Comparison of ENCODE assay signal across 8 mouse cellular contexts in genomic region chr10:128535624-128536265, GRCm38 (mm10). TPM values are rescaled to one million over a fixed set of nuclear protein-coding genes. Genes with fewer than 3 reads are reported as not detected.
DNase-seq lines count a peak whose midpoint lies in the region; ATAC-seq and TF ChIP-seq lines count a peak whose summit lies in the region.

No protein-coding gene starts in this region.

- DNase-seq in layer of hippocampus, adult 2 months (ENCODE audit: low spot score in 2 of 2) = no peak
- DNase-seq in layer of hippocampus, adult 11-12 months (ENCODE audit: low spot score) = no peak
- no peak for DNase-seq in embryonic facial prominence, embryonic 14.5 days (ENCODE audit: low spot score)
- no peak for DNase-seq in limb, embryonic 10.5 days (ENCODE audit: low spot score)
- DNase-seq in cerebellum, adult 11 months = no peak
- no peak for DNase-seq in layer of hippocampus, adult 9-11 months
- no peak for DNase-seq in left cerebral cortex, adult 18-20 months (ENCODE audit: low spot score in 2 of 2)

- peaks cover 4% of the 10 kb centered on the region; the same call in 1 of the 2 replicates for H3K4me1 ChIP-seq in embryonic facial prominence, embryonic 14.5 days (ENCODE audit: control insufficient read depth, insufficient read depth, low read length)
- H3K4me1 ChIP-seq in limb, embryonic 10.5 days = no peaks in the 10 kb centered on the region; the same call in 1 of the 2 replicates
- no peaks in the 10 kb centered on the region for H3K4me1 ChIP-seq in neural tube, embryonic 14.5 days (ENCODE audit: control insufficient read depth, insufficient read depth, low read length)

- no peaks in the 10 kb centered on the region for H3K36me3 ChIP-seq in embryonic facial prominence, embryonic 14.5 days (ENCODE audit: control insufficient read depth, insufficient read depth, low read length)
- H3K36me3 ChIP-seq in limb, embryonic 10.5 days = no peaks in the 10 kb centered on the region
- no peaks in the 10 kb centered on the region for H3K36me3 ChIP-seq in neural tube, embryonic 14.5 days (ENCODE audit: control insufficient read depth, insufficient read depth, low read length)

- peak overlapping the region; percentile 50 for H3K4me2 ChIP-seq in embryonic facial prominence, embryonic 14.5 days (ENCODE audit: low read depth, low read length)
- H3K4me2 ChIP-seq in neural tube, embryonic 14.5 days (ENCODE audit: low read depth, low read length) = peak overlapping the region; percentile 32; the same call in 1 of the 2 replicates

- no peaks in the 10 kb centered on the region for H3K9me3 ChIP-seq in embryonic facial prominence, embryonic 14.5 days (ENCODE audit: control insufficient read depth, low read length)
- H3K9me3 ChIP-seq in limb, embryonic 10.5 days (replicated peaks) = no peaks in the 10 kb centered on the region
- no peaks in the 10 kb centered on the region for H3K9me3 ChIP-seq in neural tube, embryonic 14.5 days (ENCODE audit: control insufficient read depth, low read length)

- H3K9ac ChIP-seq in embryonic facial prominence, embryonic 14.5 days (ENCODE audit: low read depth, low read length) = peak overlapping the region; percentile 49
- no peak overlapping the region for H3K9ac ChIP-seq in neural tube, embryonic 14.5 days (replicated peaks; ENCODE audit: low read depth, low read length)

- 72% methylated on average over 4 of the region's 4 CpGs for WGBS in embryonic facial prominence, embryonic 14.5 days
- 79% methylated on average over 4 of the region's 4 CpGs for WGBS in limb, embryonic 10.5 days
- 73% methylated on average over 4 of the region's 4 CpGs for whole genome bisulfite sequencing in neural tube, embryonic 14.5 days

- ATAC-seq in embryonic facial prominence, embryonic 14.5 days (ENCODE audit: low read depth) = peak; percentile 43; the same call in 1 of the 2 replicates
- no peak for ATAC-seq in neural tube, embryonic 14.5 days (ENCODE audit: low read depth)

- H3K4me3 ChIP-seq in layer of hippocampus, adult 2 months = peak overlapping the region; percentile 9; the same call in 1 of the 2 replicates
- H3K4me3 ChIP-seq in embryonic facial prominence, embryonic 14.5 days (ENCODE audit: low read depth, low read length) = peak overlapping the region; percentile 16
- H3K4me3 ChIP-seq in limb, embryonic 10.5 days = peak overlapping the region; percentile 6
- no peak overlapping the region for H3K4me3 ChIP-seq in neural tube, embryonic 14.5 days (ENCODE audit: low read depth, low read length)

- H3K27me3 ChIP-seq in embryonic facial prominence, embryonic 14.5 days (replicated peaks; ENCODE audit: control insufficient read depth, insufficient read depth, low read length) = no peaks in the 10 kb centered on the region
- no peaks in the 10 kb centered on the region for H3K27me3 ChIP-seq in limb, embryonic 10.5 days (ENCODE audit: low read depth, poor library complexity, severe bottlenecking)
- no peaks in the 10 kb centered on the region for H3K27me3 ChIP-seq in neural tube, embryonic 14.5 days (ENCODE audit: control insufficient read depth, insufficient read depth, low read length)

- peak overlapping the region; percentile 54; the same call in 1 of the 2 replicates for H3K27ac ChIP-seq in layer of hippocampus, adult 2 months
- peak overlapping the region; percentile 40 for H3K27ac ChIP-seq in embryonic facial prominence, embryonic 14.5 days (replicated peaks; ENCODE audit: low read depth, low read length)
- H3K27ac ChIP-seq in limb, embryonic 10.5 days = 0 out of 2 replicates have a peak overlapping the region, but pooled peaks have one; percentile 15
- no peak overlapping the region for H3K27ac ChIP-seq in neural tube, embryonic 14.5 days (ENCODE audit: low read depth, low read length)

- TF ChIP-seq CTCF in layer of hippocampus, adult 2 months (conservative IDR thresholded peaks at IDR 0.05) = no peak

RNA-seq across cellular contexts. Expression of gene Esyt1, which starts 10.1 kb away (rescaled TPM):
- 1 to 10 TPM; 5.5 TPM for total RNA-seq in layer of hippocampus, adult 2 months (2021)
- polyA plus RNA-seq in embryonic facial prominence, embryonic 14.5 days (2014; fragmentation: Nextera tagmentation; extraction: Ambion mirVana) = 44.2 and 46.8 TPM in 2 replicates
- 7.0 and 8.4 TPM in 2 replicates for polyA plus RNA-seq in limb, embryonic 10.5 days (2016; fragmentation: Nextera tagmentation; extraction: Ambion mirVana)
- polyA plus RNA-seq in neural tube, embryonic 14.5 days (2014; fragmentation: Nextera tagmentation; extraction: Ambion mirVana) = 10.0 and 25.9 TPM in 2 replicates
- total RNA-seq in left cerebral cortex, adult 18-20 months (2021) = 10 to 100 TPM; 13.1 to 13.2 TPM

RNA-seq across cellular contexts. Expression of gene Zc3h10, which starts 11.8 kb away (rescaled TPM):
- 10 to 100 TPM; 12.2 to 14.3 TPM for total RNA-seq in layer of hippocampus, adult 2 months (2021)
- 11.4 and 12.5 TPM in 2 replicates for polyA plus RNA-seq in embryonic facial prominence, embryonic 14.5 days (2014; fragmentation: Nextera tagmentation; extraction: Ambion mirVana)
- 14.5 and 15.4 TPM in 2 replicates for polyA plus RNA-seq in limb, embryonic 10.5 days (2016; fragmentation: Nextera tagmentation; extraction: Ambion mirVana)
- polyA plus RNA-seq in neural tube, embryonic 14.5 days (2014; fragmentation: Nextera tagmentation; extraction: Ambion mirVana) = 11.7 and 18.1 TPM in 2 replicates
- total RNA-seq in left cerebral cortex, adult 18-20 months (2021) = 10 to 100 TPM; 15.9 to 20.7 TPM

RNA-seq across cellular contexts. Expression of gene Rpl41, which starts 13.4 kb away (rescaled TPM):
- 1,000 to 10,000 TPM; 1,438 to 1,486 TPM for total RNA-seq in layer of hippocampus, adult 2 months (2021)
- polyA plus RNA-seq in embryonic facial prominence, embryonic 14.5 days (2014; fragmentation: Nextera tagmentation; extraction: Ambion mirVana) = 4,564 and 5,119 TPM in 2 replicates
- polyA plus RNA-seq in limb, embryonic 10.5 days (2016; fragmentation: Nextera tagmentation; extraction: Ambion mirVana) = 3,499 and 3,829 TPM in 2 replicates
- 2,344 and 2,479 TPM in 2 replicates for polyA plus RNA-seq in neural tube, embryonic 14.5 days (2014; fragmentation: Nextera tagmentation; extraction: Ambion mirVana)
- total RNA-seq in left cerebral cortex, adult 18-20 months (2021) = 1,000 to 10,000 TPM; 1,493 to 1,582 TPM

RNA-seq across cellular contexts. Expression of gene Pa2g4, which starts 30.0 kb away (rescaled TPM):
- 10 to 100 TPM; 61.4 to 64.4 TPM for total RNA-seq in layer of hippocampus, adult 2 months (2021)
- polyA plus RNA-seq in embryonic facial prominence, embryonic 14.5 days (2014; fragmentation: Nextera tagmentation; extraction: Ambion mirVana) = 187 and 202 TPM in 2 replicates
- 267 and 322 TPM in 2 replicates for polyA plus RNA-seq in limb, embryonic 10.5 days (2016; fragmentation: Nextera tagmentation; extraction: Ambion mirVana)
- polyA plus RNA-seq in neural tube, embryonic 14.5 days (2014; fragmentation: Nextera tagmentation; extraction: Ambion mirVana) = 127 and 132 TPM in 2 replicates
- total RNA-seq in left cerebral cortex, adult 18-20 months (2021) = 10 to 100 TPM; 58.3 TPM

RNA-seq across cellular contexts. Expression of gene Myl6b, which starts 37.3 kb away (rescaled TPM):
- total RNA-seq in layer of hippocampus, adult 2 months (2021) = 10 to 100 TPM; 18.5 to 21.1 TPM
- polyA plus RNA-seq in embryonic facial prominence, embryonic 14.5 days (2014; fragmentation: Nextera tagmentation; extraction: Ambion mirVana) = 5.6 and 6.8 TPM in 2 replicates
- 1.6 and 3.3 TPM in 2 replicates for polyA plus RNA-seq in limb, embryonic 10.5 days (2016; fragmentation: Nextera tagmentation; extraction: Ambion mirVana)
- polyA plus RNA-seq in neural tube, embryonic 14.5 days (2014; fragmentation: Nextera tagmentation; extraction: Ambion mirVana) = 6.4 and 8.9 TPM in 2 replicates
- total RNA-seq in left cerebral cortex, adult 18-20 months (2021) = 10 to 100 TPM; 31.5 to 34.9 TPM
